Mouse (Mus musculus): Measurements from ENCODE around the gene Olfr961.

Gene Olfr961

DNA sequence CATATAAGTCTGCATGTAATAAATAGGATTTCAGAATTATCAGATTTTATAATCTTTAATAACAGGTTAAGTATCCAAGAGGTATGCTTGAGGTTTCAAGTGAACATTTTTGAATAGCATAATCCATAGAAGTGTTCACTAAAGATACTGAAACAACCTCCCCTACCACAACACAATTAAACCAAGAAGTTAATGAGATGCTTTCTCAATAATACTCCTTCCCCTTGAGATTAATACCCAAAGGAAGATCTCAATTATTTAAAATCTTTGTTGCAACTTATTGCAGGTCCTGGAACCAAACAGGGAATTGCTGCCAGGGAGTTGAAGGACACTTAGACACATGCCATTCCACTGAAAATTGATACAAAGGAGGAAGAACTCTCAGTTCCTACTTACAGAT lies at the start of gene Olfr961:
Gene Olfr961 (plus strand): TSS at position 301 of the 400 bp plus-strand sequence.
- no peak for DNase-seq

DNA sequence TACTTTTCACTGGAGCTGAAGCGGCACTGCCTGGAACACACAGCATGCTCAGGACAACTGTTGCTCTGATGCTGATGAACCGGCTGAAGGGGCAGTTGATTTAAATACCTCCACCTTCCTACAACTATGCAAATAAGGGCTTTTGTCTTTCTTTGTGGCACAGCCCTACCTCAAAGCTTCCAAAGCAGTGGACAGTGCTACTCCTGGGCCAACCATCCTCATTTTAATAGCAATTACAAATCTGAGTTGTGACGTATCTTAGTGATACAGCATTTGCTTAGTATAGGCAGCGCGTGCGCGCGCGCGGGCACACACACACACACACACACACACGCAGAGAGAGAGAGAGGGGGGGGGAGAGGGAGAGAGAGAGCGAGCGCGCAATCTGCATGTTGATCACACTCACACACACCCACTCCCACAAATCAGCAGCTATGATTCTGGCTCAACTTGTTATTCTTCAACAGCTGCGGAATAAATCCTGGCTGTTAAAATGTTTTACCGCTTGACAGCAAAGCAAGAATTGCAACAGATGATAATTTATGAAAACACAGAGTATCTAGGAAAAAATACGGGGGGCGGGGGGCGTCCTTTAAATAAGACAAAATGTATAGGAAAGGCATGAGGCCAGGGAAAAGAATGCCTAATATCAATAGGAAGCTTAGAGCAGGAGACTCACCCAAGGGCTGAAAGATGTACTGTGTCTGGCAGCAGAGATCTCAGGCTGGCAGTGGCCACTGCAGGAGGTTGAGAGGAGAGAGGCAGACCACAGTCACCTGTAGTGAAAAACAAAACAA lies 42.2 kb upstream of the Olfr961 start:
- DNase-seq: peak; percentile 21

DNA sequence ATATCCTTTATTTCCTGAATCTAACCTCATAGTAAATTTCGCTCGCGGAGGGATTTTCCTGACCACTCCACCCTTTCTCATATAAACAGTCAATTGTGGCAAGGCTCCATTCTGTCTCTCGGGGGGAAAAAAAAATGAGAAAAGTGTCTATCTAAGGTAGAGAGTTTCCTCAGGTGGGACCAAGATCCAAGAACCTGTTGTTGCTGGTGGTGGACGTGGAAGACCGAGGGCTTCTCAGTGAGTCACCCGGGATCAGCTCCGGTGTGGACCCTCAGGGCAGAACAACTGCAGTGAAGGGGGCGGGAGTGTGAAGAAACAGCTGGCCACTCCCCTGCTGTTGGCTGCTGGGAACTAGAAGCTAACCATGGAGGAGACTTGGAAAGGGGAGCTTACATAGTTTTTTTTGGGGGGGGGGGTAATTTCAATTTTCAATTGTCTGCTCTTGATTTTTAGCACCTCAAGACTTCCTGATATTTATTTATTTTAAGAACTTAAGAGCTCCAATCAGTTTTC lies 41.5 kb upstream of the Olfr961 start:
- peak; percentile 10 for DNase-seq

DNA sequence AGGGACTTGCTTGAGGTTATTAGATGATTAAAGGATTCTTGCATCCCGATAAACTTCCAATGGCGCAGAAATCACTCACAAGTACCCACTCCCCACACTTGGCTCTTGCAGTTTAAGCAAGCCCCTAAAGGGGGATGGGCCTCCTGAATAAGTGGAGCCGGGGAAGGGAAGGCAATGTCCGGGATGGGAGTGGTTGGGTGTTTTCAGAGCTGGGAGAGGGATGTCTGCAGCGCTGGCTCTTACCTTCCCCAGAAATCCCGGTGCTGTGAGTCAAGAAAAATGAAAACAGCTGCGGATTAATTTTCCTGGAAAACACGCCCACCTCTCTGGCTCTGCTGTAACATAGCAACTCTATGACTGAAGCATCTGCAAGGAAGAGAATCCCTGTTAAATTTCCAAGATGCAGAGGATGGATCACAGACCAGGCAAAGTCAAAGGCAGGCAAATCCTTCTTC lies 40.9 kb upstream of the Olfr961 start, which contains the start of gene AW551984:
Gene AW551984 (minus strand): TSS at position 405 of the 455 bp plus-strand sequence.
- DNase-seq: peak; percentile 8

DNA sequence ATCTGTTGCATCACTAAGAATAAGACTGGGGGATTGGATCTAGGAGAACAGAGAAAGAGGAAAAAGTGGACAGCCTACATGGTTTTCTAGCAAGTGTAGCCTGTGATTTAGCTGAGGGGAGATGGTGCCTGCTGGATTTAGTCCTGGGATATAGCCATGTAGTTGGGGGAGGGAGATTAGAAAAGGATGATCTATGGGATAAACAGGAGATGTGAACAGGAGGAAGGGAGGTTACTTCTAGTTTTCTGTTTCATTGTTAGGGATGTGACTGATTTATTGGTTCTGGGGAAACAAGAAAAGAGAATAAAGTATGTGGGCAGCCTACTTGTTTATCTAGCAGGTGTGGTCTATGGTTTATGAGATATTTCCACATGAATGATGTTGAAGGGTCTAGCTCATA lies 36.4 kb upstream of the Olfr961 start:
- DNase-seq: no peak

DNA sequence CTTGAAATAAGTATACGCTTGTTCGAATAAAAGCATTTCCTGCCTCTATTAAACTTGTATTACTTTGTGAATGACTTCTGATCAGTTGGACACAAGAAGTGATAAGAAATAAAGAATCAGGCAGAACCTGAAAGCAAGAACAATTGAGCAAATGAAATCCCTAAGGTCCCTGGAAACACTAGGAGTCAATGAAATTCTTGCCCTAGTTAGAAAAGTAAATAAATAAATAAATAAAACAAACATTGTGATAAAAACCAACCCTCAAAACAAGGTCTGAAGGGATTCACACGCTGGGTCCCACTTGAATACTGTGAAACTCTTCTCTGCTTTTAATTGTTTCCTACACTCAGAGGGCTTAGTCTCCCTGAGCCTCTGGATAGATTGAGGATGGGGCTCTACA lies 34.5 kb upstream of the Olfr961 start, which contains the start of gene Olfr148:
Gene Olfr148 (plus strand): TSS at position 301 of the 400 bp plus-strand sequence.
- no peak for DNase-seq

DNA sequence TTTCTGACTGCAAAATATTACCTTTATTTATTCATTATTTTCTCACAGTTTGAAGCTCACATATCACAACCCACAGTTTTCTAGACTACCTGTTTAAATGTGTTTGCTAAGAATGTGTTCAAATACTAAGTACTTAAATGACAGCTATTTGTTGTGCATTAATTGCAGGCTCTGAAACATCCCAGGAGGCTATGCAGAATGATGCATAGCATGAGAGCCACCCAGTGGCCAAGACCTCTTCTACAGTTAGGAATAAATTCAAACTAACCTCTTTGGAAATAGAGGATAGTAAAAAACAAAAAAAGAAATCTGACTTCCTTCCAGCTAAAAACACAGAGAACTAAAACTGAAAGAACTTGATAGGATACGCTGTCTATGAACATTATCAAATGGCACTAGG lies 32.9 kb upstream of the Olfr961 start:
- no peak for DNase-seq

DNA sequence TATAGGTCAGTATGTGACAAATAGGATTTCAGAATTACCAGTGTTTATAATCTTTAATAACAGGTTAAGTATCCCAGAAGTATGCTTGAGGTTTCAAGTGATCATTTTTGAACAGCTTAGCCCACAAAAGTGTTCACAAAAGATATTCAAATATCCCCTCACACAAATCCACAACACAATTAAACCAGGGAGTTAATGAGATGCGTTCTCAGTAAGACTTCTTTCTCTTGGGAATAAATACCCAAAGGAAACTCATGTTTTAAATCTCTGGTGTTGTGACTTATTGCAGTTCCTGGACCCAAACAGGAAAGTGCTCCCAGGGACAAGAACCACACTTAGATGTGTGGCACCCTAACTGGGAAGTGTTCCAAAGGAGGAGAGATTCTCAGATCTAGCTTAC lies 23.8 kb upstream of the Olfr961 start, which contains the start of gene Olfr960:
Gene Olfr960 (plus strand): TSS at position 301 of the 400 bp plus-strand sequence.
- DNase-seq: no peak

DNA sequence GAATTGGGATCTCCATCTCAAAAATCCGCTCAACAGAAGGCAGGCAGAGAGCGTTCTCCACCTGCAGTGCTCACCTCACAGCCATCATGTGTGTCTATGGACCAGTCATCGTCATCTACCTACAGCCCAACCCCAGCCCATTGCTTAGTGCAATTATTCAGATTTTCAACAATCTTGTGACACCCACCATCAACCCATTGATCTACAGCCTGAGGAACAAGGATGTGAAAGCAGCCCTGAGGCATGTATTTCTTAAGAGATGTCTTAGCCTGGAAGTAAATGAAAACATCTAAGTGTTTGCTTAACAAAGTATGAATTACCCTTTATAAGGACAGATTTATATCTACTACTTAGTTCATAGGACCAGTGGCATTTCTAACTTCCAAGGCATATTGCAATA lies 21.1 kb upstream of the Olfr961 start:
- no peak for DNase-seq

DNA sequence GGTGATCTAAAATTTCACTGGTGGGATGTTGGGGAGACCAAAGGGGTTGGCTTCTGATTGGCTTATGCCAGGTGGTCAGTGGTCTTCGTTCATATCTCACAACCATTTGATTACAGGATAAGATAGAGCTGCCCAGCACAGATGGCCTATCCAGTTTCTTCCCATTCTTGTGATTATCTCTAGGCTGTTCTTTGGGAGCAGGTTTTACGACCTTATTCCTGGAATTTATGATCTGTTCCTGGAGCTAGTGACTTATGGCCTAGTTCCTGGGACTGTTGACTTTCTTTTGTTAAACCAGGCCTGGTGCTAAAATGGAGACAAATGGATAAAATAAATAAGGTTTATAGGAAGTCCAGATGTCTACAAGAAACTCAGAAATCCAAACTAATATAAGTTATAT lies 20.2 kb upstream of the Olfr961 start:
- DNase-seq: no peak

DNA sequence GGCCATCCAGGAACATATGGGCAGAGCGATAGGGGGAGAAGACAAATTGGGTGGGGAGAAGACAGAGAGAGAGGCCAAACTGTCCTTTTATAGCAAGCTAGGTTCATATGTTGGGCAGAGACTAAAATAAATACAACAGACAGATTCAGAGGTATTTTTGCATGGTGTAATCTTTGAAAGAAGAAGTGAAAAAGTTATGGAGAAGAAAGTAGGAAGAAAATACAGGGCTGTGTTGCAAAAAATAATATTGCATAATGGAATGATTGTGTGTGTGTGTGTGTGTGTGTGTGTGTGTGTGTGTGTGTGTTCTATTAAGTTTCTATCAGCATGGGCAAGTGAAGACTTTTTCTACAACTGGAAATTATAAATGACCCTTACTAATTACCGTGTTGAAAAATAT lies 15.8 kb upstream of the Olfr961 start:
- DNase-seq: no peak

DNA sequence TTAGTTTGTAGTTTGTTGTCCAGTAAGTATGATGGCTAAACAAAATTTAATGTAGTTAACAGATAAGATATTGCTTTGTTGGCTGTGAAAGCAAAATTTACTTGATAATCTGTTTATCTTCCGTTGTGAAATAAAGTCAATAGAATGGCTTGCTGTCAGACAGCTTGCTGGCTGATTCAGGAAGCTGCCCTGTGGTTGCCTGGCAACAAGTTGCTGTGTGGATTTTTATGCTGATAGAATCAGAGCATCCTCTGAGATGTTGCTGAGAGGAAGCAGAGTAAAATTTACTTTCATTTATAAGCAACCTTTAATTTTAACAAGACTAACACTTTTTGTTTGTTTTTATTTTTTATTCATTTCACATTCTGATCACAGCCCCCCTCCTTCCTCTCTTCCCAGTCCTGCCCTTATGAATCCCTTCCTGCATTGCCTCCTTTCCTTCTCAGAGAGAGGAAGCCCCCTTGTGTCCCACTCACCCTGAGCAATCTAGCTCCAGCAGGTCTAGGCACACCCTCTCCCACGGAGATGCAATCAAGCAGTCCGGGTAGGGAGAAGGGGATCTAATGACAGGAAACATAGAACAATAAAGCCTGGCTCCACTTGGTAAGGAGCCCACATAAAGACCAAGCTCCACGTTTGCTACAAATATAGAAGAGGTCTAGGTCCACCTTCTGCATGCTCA lies 10.8 kb upstream of the Olfr961 start:
- DNase-seq: no peak

DNA sequence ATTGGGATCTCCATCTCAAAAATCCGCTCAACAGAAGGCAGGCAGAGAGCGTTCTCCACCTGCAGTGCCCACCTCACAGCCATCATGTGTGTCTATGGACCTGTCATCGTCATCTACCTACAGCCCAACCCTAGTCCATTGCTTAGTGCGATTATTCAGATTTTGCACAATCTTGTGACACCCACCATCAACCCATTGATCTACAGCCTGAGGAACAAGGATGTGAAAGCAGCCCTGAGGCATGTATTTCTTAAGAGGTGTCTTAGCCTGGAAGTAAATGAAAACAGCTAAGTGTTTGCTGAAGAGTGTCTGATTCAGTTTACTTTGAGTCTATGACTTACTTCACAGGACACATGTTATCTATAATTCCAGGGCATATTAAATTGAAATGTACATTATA lies 2.5 kb downstream of the Olfr961 start:
- no peak for DNase-seq

DNA sequence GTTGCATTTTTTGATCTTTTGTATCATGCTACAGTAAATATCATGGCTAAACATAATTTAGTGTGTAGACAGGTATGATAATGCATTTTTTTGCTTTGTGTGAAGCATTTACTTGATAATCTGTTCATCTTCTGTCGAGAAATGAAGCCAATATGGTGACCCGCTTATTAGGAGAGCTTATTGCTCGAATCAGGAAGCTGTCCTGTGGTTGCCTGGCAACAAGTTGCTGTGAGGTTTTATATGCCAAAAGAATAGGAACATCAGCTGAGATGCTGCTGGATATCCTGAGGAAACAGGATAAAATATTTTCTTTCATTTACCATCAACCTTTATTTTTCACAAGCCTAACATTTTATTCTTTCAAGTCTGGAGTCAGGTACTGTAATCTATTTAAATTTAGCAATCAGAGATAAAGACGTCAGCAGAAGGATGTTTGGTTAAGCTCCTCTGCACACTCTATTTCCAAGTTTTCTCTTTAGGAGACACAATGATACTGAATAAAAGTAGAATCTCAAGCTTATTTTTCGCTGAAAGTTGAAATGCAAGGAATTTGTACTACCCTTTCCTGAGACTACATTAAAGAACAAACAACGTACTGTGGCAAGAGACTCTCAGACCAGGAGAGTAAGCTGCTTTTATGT lies 10.0 kb downstream of the Olfr961 start:
- no peak for DNase-seq

DNA sequence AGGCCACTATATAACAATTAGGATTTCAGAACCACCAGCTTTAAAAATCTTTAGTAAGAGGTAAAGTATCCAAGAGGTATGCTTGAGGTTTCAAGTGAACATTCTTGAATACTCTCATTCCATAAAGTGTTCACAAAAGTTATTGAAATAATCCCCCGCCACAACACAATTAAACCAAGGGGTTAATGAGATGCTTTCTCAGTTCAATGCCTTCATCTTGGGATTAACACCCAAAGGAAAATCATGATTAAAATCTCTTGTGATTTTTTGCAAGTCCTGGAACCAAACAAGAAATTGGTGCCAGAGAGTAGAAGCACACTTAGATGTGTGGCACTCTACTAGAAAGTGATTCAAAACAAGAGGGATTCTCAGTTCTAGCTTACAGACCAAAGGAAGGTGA lies 22.0 kb downstream of the Olfr961 start, which contains the start of gene Olfr963:
Gene Olfr963 (plus strand): TSS at position 301 of the 400 bp plus-strand sequence.
- DNase-seq: no peak

DNA sequence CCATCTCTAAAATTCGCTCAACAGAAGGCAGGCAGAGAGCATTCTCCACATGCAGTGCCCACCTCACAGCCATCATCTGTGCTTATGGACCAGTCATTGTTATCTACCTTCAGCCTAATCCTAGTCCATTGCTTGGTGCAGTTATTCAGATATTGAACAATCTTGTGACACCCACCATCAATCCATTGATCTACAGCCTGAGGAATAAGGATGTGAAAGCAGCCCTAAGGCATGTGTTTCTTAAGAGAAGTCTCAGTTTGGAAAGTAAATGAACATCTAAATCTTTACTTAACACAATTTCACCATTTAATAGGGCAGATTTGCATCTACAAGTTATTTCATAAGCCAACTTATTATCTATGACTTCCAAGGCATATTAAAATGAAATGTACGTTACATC lies 24.8 kb downstream of the Olfr961 start:
- DNase-seq: no peak

DNA sequence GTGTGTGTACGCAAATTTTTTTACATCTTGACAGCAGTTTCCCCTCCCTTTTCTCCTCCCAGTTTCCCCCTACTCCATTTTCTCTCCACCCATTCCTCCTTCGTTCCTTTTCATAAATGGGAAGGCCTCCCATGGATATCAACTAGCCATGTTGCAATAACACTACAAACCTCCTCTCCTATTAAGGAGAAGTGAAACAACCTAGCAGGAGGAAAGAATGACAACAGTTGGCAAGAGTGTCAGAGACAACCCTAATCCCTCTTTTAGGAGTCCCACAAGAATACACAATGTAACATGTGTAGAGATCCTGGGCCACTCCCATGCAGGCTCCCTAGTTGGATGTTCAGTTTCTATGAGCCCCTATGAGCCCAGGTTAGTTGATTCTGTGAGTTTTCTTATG lies 29.9 kb downstream of the Olfr961 start:
- no peak for DNase-seq

DNA sequence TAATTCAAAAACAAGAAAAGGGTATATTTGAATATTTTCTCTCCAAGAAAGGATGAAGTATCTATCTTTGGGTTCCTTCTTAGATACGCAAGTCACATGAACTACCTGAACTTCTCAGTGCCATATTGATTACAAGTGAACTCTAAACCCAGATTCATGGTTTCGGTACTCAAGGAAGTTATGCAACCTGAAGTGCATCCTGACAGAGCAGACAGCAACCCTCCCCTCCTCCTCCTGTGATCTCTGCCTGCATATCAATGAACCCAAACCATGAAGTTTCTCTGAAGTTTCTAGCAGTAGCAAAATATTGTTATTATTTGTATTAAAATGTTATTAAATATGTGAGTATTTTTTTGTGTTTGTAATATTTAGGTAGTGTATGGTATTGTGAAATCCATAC lies 33.7 kb downstream of the Olfr961 start:
- DNase-seq: no peak

DNA sequence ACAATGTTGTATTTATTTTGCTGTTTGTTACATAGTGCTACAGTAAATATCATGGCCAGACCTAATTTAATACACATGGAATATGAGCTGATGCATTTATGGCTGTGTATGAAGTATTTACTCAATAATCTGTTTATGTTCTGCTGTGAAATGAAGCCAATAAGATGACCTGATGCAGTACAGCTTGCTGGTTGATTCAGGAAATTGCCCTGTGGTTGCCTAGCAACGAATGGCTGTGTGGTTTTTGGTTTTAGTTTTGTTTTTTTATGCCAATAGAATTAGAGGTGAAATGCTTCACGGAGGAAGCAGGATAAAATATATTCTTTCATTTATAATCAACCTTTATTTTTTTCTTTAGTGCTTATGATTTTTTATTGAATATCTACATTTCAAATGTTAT lies 34.4 kb downstream of the Olfr961 start:
- DNase-seq: no peak
